Mouse (Mus musculus): Measurements from ENCODE around the gene Ngrn.

The Ngrn gene

DNA sequence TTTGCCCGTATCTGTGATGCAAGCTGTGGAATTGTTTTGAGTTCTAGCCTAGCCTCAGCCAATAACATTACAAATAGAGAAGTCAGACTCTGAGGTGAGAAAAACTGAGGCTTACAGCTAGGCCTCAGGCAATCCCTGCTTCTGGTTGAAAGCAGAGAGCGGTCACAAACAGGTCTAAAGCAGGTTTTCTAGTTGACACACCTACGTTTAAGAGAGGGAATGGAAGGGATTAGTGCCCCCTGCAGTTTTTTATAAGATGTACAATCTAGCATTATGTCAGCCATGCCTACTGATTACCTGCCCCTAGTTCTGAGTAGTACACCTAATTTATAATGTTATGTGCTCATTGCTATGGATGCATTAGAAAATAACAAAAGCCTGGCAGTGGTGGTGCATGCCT lies 46.8 kb downstream of the Ngrn start:
- peak; percentile 43 for DNase-seq (ENCODE audit: low read depth)

DNA sequence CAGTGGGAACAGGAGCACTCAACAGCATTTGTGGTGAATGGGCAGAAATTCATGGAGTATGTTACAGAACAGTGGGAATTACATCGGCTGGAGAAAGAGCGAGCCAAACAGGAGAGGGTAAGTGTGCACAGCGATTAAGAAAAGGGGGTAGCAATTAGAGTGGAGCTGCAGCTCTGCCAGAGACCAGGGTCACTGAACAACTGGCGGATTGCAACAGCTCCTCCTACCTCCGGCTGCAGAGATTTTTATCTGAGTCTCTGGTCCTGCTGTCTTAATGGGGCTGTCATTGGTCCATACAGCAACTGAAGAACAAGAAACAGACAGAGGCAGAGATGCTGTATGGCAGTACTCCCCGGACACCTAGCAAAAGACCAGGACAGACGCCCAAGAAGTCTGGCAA lies 49.8 kb downstream of the Ngrn start:
- no peak for DNase-seq (ENCODE audit: low read depth)

Measured in naive thymus-derived CD4-positive, alpha-beta T cell, adult 2 months (primary cell).